Mouse (Mus musculus) olfactory bulb, adult 2 months (tissue): ENCODE data around the gene 4930432M17Rik.

Source experiments
- CTCF ChIP-seq: fragments of 200-500 bp; IDR thresholded peaks from 2 replicates; pipeline ENCODE4 v1.5.1; 2012; ENCODE audit warnings: low read depth, mild to moderate bottlenecking, low read length, moderate library complexity; ENCODE audit not compliant: insufficient read depth
- POLR2A ChIP-seq: fragments of 200-500 bp; IDR thresholded peaks from 2 replicates; pipeline ENCODE4 v1.6.1; 2012; ENCODE audit warnings: mild to moderate bottlenecking, low read depth, low read length, moderate library complexity; ENCODE audit not compliant: insufficient read depth

- TF ChIP-seq CTCF (no peak), POLR2A (no peak)
These were observed 33.8 kb upstream of the 4930432M17Rik start for GRCm38 (mm10) chr3:121636748-121637147.
